Mouse (Mus musculus) olfactory bulb, adult 2 months (tissue): ENCODE results near the gene Map4k3.

Source experiments
- CTCF ChIP-seq: fragments of 200-500 bp; IDR thresholded peaks from 2 replicates; pipeline ENCODE4 v1.5.1; 2012; ENCODE audit warnings: low read depth, mild to moderate bottlenecking, low read length, moderate library complexity; ENCODE audit not compliant: insufficient read depth
- POLR2A ChIP-seq: fragments of 200-500 bp; IDR thresholded peaks from 2 replicates; pipeline ENCODE4 v1.6.1; 2012; ENCODE audit warnings: mild to moderate bottlenecking, low read depth, low read length, moderate library complexity; ENCODE audit not compliant: insufficient read depth

DNA sequence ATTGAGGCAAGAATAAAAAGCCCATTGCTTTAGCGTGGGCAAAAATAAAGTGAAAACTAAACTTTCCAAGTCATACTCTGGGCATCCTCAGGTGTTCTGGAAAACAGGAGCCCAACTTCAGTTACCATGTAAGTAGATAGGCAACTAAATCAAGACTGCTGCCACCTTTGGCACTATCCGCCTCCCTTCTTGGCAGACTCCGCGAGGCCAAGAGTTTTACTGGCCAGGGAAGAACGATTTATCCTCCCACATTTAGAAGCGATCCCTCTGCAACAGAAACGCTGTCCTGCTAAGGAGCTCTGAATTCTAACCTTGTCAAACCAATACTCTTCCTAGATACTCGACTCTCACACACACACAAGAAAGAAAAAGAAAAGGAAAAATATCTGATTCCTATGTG is 1.5 kb downstream of the Map4k3 start:
- TF ChIP-seq CTCF, result no peak
- TF ChIP-seq POLR2A, result no peak
